19 mouse cellular contexts compared by ENCODE assay signal in genomic region chr3:75881582-75881981, GRCm38 (mm10).
"Had no signal": no experiment of that assay in that cellular context is flagged by ENCODE, and none has a peak within 500 bp of the region (broad histone marks: within the 10 kb centered on the region; RNA-seq: fewer than 3 reads in every experiment).

No protein-coding gene starts in this region.

- H3K4me3 ChIP-seq: liver, embryonic 13.5 days; liver, embryonic 15.5 days; lung, embryonic 15.5 days; megakaryocyte, embryonic 14.5 days; midbrain, embryonic 13.5 days; midbrain, embryonic 15.5 days; myocyte; neural tube, embryonic 13.5 days; neural tube, embryonic 15.5 days; stomach, embryonic 15.5 days had no signal

- H3K4me2 ChIP-seq: liver, embryonic 13.5 days; liver, embryonic 15.5 days; lung, embryonic 15.5 days; midbrain, embryonic 11.5 days; midbrain, embryonic 13.5 days; midbrain, embryonic 15.5 days; neural tube, embryonic 13.5 days; neural tube, embryonic 15.5 days; stomach, embryonic 15.5 days had no signal

- H3K4me1 ChIP-seq: liver, embryonic 13.5 days; liver, embryonic 15.5 days; lung, embryonic 15.5 days; midbrain, embryonic 13.5 days; midbrain, embryonic 15.5 days; neural tube, embryonic 13.5 days; neural tube, embryonic 15.5 days; stomach, embryonic 15.5 days had no signal

- H3K27me3 ChIP-seq: liver, embryonic 13.5 days; liver, embryonic 15.5 days; lung, embryonic 15.5 days; megakaryocyte, embryonic 14.5 days; midbrain, embryonic 13.5 days; midbrain, embryonic 15.5 days; neural tube, embryonic 13.5 days; neural tube, embryonic 15.5 days; stomach, embryonic 15.5 days had no signal

- DNase-seq: liver, embryonic 13.5 days; liver, postnatal 0 days; lung, adult 2 months; lung, postnatal 4 days; right cerebral cortex, postnatal 14 days; thymus, adult 2 months; thymus, postnatal 25 days; thymus, postnatal 4 days had no signal

- H3K9me3 ChIP-seq: liver, embryonic 15.5 days; lung, embryonic 15.5 days; midbrain, embryonic 13.5 days; midbrain, embryonic 15.5 days; neural tube, embryonic 13.5 days; neural tube, embryonic 15.5 days; stomach, embryonic 15.5 days had no signal

- H3K9ac ChIP-seq: liver, embryonic 13.5 days; liver, embryonic 15.5 days; liver, postnatal 0 days; lung, embryonic 15.5 days; midbrain, embryonic 13.5 days; midbrain, embryonic 15.5 days; neural tube, embryonic 13.5 days; neural tube, embryonic 15.5 days; stomach, embryonic 15.5 days had no signal

- ATAC-seq: liver, postnatal 0 days; lung, postnatal 0 days; midbrain, embryonic 13.5 days; midbrain, embryonic 15.5 days had no signal

- H3K27ac ChIP-seq: liver, embryonic 13.5 days; liver, embryonic 15.5 days; lung, embryonic 15.5 days; midbrain, embryonic 13.5 days; midbrain, embryonic 15.5 days; neural tube, embryonic 13.5 days; neural tube, embryonic 15.5 days; stomach, embryonic 15.5 days had no signal
